Mouse (Mus musculus) cerebellum, adult 18-20 months (tissue): ENCODE measurements around the gene Olfr401.
"Not testable (repeated sequence)": the region's sequence is repeated elsewhere in the genome, so short reads cannot be mapped to it uniquely, and the experiment has no call there.

Experiments
- DNase-seq, 2 experiments: peaks; one replicate each; pipeline ENCODE4 v3.0.0; 2021

Olfr401 gene

GRCm38 (mm10) chr11:74113412-74113811 is at the start of gene Olfr401:
Olfr401 (plus strand) TSS chr11:74113712.
- DNase-seq, result no peak

DNA sequence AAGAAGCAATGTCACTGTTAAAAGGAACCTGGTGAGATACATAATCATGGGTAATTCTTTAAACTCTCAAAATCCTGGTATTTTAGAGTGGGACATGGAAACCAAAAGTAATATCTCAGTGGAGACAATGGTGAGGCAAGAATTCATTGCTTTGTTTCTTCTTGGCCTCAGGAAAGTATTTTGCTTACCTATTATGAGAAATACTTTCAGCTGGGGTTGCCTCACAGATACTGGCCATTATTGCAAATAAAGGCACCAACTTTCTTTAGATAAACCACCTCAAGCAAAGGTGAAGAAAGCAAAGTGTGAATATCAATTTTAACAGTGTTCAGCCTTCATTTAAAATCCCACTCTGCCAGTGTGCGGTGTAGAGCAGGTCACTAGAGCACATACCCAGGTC is 43.9 kb upstream of the Olfr401 start, which contains the start of gene Zfp616:
TSS of gene Zfp616 (plus strand) at position 301 of the 400 bp plus-strand sequence.
- DNase-seq, result no peak

GRCm38 (mm10) chr11:74100724-74101123 is 12.8 kb upstream of the Olfr401 start:
- DNase-seq, result no peak

DNA sequence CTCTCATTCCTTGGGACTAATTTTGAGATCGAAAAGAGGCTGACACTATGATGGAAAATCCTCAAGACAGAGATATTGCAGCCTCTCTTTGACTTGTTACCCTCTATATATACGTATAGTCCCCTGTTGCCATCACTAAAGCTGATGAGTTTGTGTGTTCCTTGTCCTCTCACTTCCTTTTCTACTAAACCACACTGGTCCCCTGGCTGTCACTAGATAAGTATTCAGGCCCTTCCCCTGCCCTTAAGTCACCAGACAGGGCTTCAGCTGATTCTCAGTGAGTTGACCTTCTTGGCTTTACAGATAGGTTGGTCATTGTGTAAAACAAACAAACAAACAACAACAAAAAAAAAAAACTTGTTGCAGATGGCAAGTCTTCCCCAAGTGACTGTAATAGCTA is 12.0 kb upstream of the Olfr401 start:
- DNase-seq, result no peak

GRCm38 (mm10) chr11:74105066-74105465 is 8.4 kb upstream of the Olfr401 start:
- no peak for DNase-seq

DNA sequence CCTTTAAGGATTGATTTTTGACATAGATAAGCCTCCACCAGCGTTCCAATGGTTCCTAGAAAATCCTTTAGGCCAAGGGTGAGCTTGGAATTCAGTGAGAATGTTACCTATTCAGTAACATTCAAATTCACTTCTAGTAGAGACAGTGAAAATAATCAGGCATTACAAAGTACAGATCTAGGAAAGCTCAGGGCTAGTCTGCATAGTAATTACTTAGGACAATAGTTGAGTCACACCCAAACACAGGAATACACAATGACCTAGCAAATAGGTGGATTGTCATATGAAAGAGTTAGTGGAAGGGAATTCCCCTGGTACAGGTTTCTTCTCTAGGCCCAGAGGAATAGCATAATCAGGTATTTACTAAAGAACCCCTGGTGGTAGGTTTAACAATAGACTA is 26.5 kb downstream of the Olfr401 start:
- DNase-seq, result not testable (repeated sequence)

- DNase-seq, result no peak
Measured at GRCm38 (mm10) chr11:74145866-74146265, 32.4 kb downstream of the Olfr401 start.

DNA sequence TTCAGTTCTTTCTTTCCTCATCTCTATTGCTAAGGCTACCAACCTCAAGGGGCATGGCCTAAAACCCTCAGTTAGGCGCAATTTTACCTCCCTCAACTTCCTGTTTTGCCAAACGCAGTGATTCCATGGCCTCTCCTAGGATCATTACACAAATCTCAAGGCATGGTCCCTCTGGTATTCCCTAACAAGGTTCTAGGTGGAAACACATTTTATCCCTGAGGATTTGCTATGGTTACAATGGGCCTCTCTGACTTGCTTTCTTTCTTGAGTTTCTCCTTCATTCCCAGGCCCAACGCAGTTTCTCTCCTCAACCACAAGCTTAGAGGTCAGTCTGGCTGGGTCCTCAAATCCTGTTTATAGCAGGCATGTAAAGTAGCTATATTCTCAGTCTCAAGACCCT is 39.7 kb downstream of the Olfr401 start, which contains the start of gene Olfr402:
TSS of gene Olfr402 (plus strand) at position 301 of the 400 bp plus-strand sequence.
- DNase-seq, result no peak

DNA sequence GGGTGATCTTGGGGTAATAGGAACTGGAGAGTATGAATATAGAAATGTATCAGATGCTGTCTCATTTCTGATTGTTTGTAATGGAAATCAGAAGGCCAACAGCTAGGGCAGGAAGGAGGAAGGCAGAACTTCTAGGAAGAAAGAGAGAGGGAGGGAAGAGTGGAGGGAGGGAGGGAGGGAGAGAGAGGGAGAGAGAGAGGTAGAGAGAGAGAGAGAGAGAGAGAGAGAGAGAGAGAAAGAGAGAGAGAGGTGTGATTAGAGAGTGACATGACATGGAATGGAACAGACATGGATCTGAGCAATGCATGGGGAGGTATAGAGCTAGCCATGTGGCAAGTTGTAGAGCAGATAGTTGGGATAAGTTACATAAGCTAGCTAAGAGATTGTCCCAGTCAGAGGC is 55.3 kb downstream of the Olfr401 start:
- no peak for DNase-seq
